Mouse (Mus musculus) kidney, adult 2 months (tissue): ENCODE data around the gene Tmem205.

Experiments used
- CTCF ChIP-seq: fragments of 200-500 bp; conservative IDR thresholded peaks from 2 replicates; pipeline ENCODE4 v1.5.1; 2011; ENCODE audit warnings: low read depth, mild to moderate bottlenecking, control low read depth, low read length, moderate library complexity, mixed read lengths; ENCODE audit not compliant: insufficient read depth, insufficient read length
- POLR2A ChIP-seq: fragments of 200-500 bp; IDR thresholded peaks from one replicate; pipeline ENCODE4 v1.6.1; 2011; ENCODE audit warnings: low read depth, low read length, control low read depth

GRCm38 (mm10) chr9:21926155-21926554 is 1.2 kb downstream of the Tmem205 start:
- TF ChIP-seq CTCF (no peak), POLR2A (no peak)
